Mouse (Mus musculus) hindbrain, embryonic 12.5 days (tissue): Measurements from ENCODE around the gene Scel. TPM values are rescaled to one million over a fixed set of nuclear protein-coding genes. Genes with fewer than 3 reads are reported as not detected.

ENCODE experiments used
- ATAC-seq: fragments of 200-750 bp; cut with Nextera tagmentation; 2 replicates; pipeline ENCODE4 v1.8.0; 2017; ENCODE audit warnings: moderate TSS enrichment; ENCODE audit not compliant: low FRiP score
- H3K27ac ChIP-seq: fragments of 300-500 bp; sonication (generic); 2 replicates; pipeline ENCODE4 v1.5.1; 2016; ENCODE audit warnings: mild to moderate bottlenecking
- H3K27me3 ChIP-seq: fragments of 300-500 bp; sonication (generic); 2 replicates; pipeline ENCODE4 v1.6.1; 2016; ENCODE audit warnings: mild to moderate bottlenecking
- H3K36me3 ChIP-seq: fragments of 300-500 bp; sonication (generic); 2 replicates; pipeline ENCODE4 v1.6.1; 2016; ENCODE audit warnings: mild to moderate bottlenecking
- H3K4me1 ChIP-seq: fragments of 300-500 bp; sonication (generic); 2 replicates; pipeline ENCODE4 v1.6.1; 2016
- H3K4me2 ChIP-seq: fragments of 300-500 bp; sonication (generic); replicated peaks from 2 replicates; pipeline ENCODE4 v1.6.1; 2016; ENCODE audit warnings: mild to moderate bottlenecking
- H3K4me3 ChIP-seq: fragments of 300-500 bp; sonication (generic); 2 replicates; pipeline ENCODE4 v1.5.1; 2016; ENCODE audit warnings: mild to moderate bottlenecking
- H3K9ac ChIP-seq: fragments of 300-500 bp; sonication (generic); 2 replicates; pipeline ENCODE4 v1.6.1; 2016; ENCODE audit warnings: mild to moderate bottlenecking, moderate library complexity
- H3K9me3 ChIP-seq: fragments of 300-500 bp; sonication (generic); replicated peaks from 2 replicates; pipeline ENCODE4 v1.6.1; 2016; ENCODE audit warnings: mild to moderate bottlenecking
- WGBS: fragments of 180-500 bp; shearing (Covaris S2); methylation state at CpG from one replicate; pipeline ENCODE4 v1.1.7; 2016; 5-methylcytosine and 5-hydroxymethylcytosine counted together
- polyA plus RNA-seq: library from polyadenylated mRNA; unstranded; fragments of >200 nt; fragmentation: Nextera tagmentation; extraction: Ambion mirVana; gene quantifications from 2 replicates; pipeline ENCODE4 v1.2.1, GENCODE M21; 2016

Gene Scel
- polyA plus RNA-seq, 1 experiment from 2014 or later = 0.12 TPM

DNA sequence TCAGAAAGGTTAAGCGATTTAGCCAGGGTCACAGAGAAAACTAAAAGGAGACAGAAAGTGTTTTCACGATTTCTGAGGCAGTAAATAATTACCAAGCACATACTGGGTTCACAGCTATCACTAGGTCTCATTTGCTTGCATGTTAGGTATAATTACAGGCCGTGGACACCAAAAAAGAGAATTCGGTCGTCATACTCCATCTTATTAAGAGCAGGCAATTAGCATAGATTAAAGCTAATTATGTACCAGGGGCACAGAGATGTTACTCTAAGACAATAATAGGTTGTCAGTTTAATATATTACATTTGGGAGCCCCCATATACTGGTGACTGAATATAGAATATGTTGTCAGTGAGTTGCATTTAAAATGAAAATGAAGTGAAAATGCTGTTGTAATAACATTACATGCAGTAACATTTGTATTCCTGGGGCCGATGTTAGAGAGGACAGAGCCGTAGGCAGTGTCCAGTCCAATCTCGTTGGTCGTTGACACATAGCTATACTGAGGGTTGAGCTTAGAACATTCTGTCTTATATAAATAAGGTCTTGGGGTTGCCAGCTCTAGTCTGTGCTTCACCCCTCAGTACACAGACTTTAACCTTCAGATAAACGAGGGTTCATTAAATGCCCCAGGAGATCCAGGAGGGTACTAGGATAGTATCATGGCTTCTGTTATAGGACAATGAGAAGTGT lies 74.2 kb downstream of the Scel start:
- H3K9me3 ChIP-seq = no peaks in the 10 kb centered on the region
- no peaks in the 10 kb centered on the region for H3K36me3 ChIP-seq
- H3K4me1 ChIP-seq = no peaks in the 10 kb centered on the region
- H3K27me3 ChIP-seq = no peaks in the 10 kb centered on the region
- H3K27ac ChIP-seq = no peak overlapping the region
- H3K9ac ChIP-seq = no peak overlapping the region
- no peak overlapping the region for H3K4me2 ChIP-seq
- no peak overlapping the region for H3K4me3 ChIP-seq
- peak; percentile 74; the same call in 1 of the 2 replicates for ATAC-seq
- WGBS = 63% methylated on average over 10 of the region's 10 CpGs

- no peak for ATAC-seq
- WGBS = 77% methylated on average over 7 of the region's 7 CpGs
These were observed 76.7 kb downstream of the Scel start for GRCm38 (mm10) chr14:103589819-103590218.

DNA sequence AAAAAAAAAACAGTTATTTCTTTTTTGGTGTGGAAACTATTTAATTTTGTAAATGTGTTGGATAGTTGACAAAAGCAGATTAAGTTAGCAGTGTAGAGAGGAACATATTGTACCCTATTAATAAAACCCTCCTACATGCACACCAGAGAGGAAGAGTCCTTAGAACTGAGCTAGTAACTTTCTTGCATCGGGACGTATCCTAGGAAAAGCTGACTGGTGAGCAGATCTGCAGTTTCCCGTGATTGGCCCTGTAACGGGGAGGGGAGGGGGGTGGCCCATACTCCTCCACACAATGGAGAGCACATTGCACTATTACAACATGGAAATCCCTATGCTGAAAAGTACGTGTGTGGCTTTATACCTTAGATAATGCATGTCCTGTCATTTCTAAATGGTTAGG lies 82.7 kb downstream of the Scel start:
- Histone ChIP-seq H3K9me3 (no peaks in the 10 kb centered on the region), H3K9ac (no peak overlapping the region), H3K4me2 (no peak overlapping the region), H3K4me3 (no peak overlapping the region), H3K27ac (no peak overlapping the region), H3K27me3 (no peaks in the 10 kb centered on the region), H3K36me3 (no peaks in the 10 kb centered on the region), H3K4me1 (no peaks in the 10 kb centered on the region)
- ATAC-seq = no peak
- WGBS = 77% methylated on average over 5 of the region's 5 CpGs

More at GRCm38 (mm10) chr14:103589819-103590218, 76.7 kb downstream of the Scel start:
- H3K36me3 ChIP-seq = no peaks in the 10 kb centered on the region
- H3K4me3 ChIP-seq = no peak overlapping the region
- H3K27me3 ChIP-seq = no peaks in the 10 kb centered on the region
- no peak overlapping the region for H3K27ac ChIP-seq
- no peak overlapping the region for H3K9ac ChIP-seq
- H3K9me3 ChIP-seq = no peaks in the 10 kb centered on the region
- no peaks in the 10 kb centered on the region for H3K4me1 ChIP-seq
- H3K4me2 ChIP-seq = no peak overlapping the region

- H3K4me2 ChIP-seq = no peak overlapping the region
- no peaks in the 10 kb centered on the region for H3K9me3 ChIP-seq
- no peak overlapping the region for H3K4me3 ChIP-seq
- ATAC-seq = no peak
- no peaks in the 10 kb centered on the region for H3K27me3 ChIP-seq
- H3K9ac ChIP-seq = no peak overlapping the region
- WGBS = 85% methylated on average over 8 of the region's 8 CpGs
- H3K4me1 ChIP-seq = no peaks in the 10 kb centered on the region
- H3K36me3 ChIP-seq = no peaks in the 10 kb centered on the region
- H3K27ac ChIP-seq = no peak overlapping the region
These were observed 94.9 kb downstream of the Scel start for GRCm38 (mm10) chr14:103608063-103608462.

DNA sequence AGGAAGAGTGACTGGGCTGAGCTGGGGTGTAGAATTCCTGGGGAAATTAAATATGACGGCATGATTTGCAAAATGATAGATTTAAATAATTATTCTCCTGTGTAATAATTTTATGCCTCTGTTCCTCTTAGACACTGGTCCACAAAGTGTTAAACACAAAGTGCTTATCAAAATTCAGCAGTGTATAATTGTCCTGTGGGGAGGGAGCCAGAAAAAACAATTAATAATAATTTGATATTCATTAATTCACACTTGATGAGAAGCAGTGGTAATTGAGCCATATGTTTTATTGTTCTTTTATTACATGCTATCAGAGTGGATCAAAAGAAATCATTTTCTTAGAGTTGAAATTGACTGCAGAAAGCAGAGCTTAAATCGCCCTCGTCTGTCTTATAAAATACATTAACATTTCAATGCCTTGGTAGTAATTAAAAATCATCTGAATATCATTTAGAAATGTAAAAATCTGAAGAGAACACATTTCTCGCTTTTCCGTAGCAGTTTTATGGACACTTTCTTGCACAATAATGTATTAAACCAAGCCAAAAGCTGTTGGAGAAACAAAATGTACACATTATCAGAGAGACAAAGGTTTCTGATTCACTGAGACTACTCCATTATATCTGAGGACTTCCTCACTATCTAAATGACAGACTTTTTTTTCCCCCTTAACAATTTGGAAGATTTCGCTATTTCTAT lies 100.6 kb downstream of the Scel start:
- Histone ChIP-seq H3K4me1 (no peaks in the 10 kb centered on the region), H3K9me3 (no peaks in the 10 kb centered on the region), H3K4me2 (no peak overlapping the region), H3K27ac (no peak overlapping the region), H3K9ac (no peak overlapping the region), H3K27me3 (no peaks in the 10 kb centered on the region), H3K36me3 (no peaks in the 10 kb centered on the region), H3K4me3 (no peak overlapping the region)
- WGBS = 71% methylated on average over 6 of the region's 6 CpGs
- no peak; the same call in 1 of the 2 replicates for ATAC-seq

GRCm38 (mm10) chr14:103614272-103614587 lies 101.1 kb downstream of the Scel start:
- Histone ChIP-seq H3K4me2 (no peak overlapping the region), H3K4me1 (no peaks in the 10 kb centered on the region), H3K4me3 (no peak overlapping the region), H3K36me3 (no peaks in the 10 kb centered on the region), H3K9ac (no peak overlapping the region), H3K27ac (no peak overlapping the region), H3K9me3 (no peaks in the 10 kb centered on the region), H3K27me3 (no peaks in the 10 kb centered on the region)
- 91% methylated on average over 4 of the region's 4 CpGs for WGBS
- no peak for ATAC-seq

DNA sequence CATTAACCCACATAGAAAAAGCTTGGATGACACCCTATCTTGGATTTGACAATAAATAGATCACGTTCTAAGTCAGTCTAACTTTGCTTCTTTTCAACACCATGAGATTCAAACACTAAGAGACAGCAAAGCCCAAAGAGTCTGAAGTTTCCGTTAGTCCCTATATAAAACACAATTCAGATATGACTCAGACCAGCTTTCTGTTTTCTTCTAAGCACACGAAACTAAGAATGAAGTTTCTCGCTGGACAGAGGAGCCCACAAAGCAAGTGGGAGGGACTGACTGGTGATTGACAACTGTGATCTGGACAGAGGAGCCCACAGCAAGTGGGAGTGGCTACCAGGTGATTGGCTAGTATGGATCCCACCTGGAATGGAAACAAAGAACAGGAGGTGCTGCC lies 106.6 kb downstream of the Scel start:
- Histone ChIP-seq H3K27ac (no peak overlapping the region), H3K4me1 (no peaks in the 10 kb centered on the region), H3K9ac (no peak overlapping the region), H3K36me3 (no peaks in the 10 kb centered on the region), H3K27me3 (no peaks in the 10 kb centered on the region), H3K4me2 (no peak overlapping the region), H3K9me3 (no peaks in the 10 kb centered on the region), H3K4me3 (no peak overlapping the region)
- no peak for ATAC-seq
- WGBS = 88% methylated on average over 4 of the region's 4 CpGs

- H3K27ac ChIP-seq = no peak overlapping the region
- H3K27me3 ChIP-seq = no peaks in the 10 kb centered on the region
- WGBS = 88% methylated on average over 2 of the region's 2 CpGs
- no peaks in the 10 kb centered on the region for H3K36me3 ChIP-seq
- H3K4me3 ChIP-seq = no peak overlapping the region
- no peak overlapping the region for H3K9ac ChIP-seq
- no peak overlapping the region for H3K4me2 ChIP-seq
- no peak for ATAC-seq
- no peaks in the 10 kb centered on the region for H3K4me1 ChIP-seq
- H3K9me3 ChIP-seq = no peaks in the 10 kb centered on the region
These were observed 108.1 kb downstream of the Scel start for GRCm38 (mm10) chr14:103621207-103621606.

DNA sequence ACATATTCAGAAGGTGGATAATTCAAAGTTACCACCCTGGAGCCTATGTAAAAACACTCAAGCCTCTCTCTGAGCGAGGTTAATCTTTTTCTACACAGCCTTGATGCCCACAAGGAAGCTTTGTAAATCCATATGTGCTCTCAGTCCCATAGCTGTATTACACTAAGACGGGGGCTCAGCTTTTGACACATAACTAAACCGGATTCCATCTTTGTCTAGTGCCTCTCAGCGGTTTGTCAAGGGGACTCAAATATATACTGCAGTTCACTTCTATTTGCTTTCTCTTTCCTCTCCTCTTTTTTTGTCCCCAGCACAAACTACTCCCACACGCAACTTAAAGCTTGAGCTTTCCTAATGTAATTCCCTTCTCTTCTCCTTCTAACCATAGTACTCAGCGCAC lies 113.0 kb downstream of the Scel start:
- H3K27ac ChIP-seq = no peak overlapping the region
- H3K4me1 ChIP-seq = no peaks in the 10 kb centered on the region
- H3K4me3 ChIP-seq = no peak overlapping the region
- no peak overlapping the region for H3K4me2 ChIP-seq
- WGBS = 91% methylated on average over 6 of the region's 6 CpGs
- H3K36me3 ChIP-seq = no peaks in the 10 kb centered on the region
- no peaks in the 10 kb centered on the region for H3K27me3 ChIP-seq
- H3K9me3 ChIP-seq = no peaks in the 10 kb centered on the region
- ATAC-seq = no peak
- no peak overlapping the region for H3K9ac ChIP-seq

GRCm38 (mm10) chr14:103629639-103630364 lies 116.7 kb downstream of the Scel start:
- Histone ChIP-seq H3K4me3 (no peak overlapping the region), H3K4me1 (no peaks in the 10 kb centered on the region), H3K27me3 (no peaks in the 10 kb centered on the region), H3K36me3 (no peaks in the 10 kb centered on the region), H3K4me2 (no peak overlapping the region), H3K9ac (no peak overlapping the region), H3K9me3 (0 out of 2 replicates have a peak, but pooled peaks cover 3% of the 10 kb centered on the region), H3K27ac (no peak overlapping the region)
- WGBS = 88% methylated on average over 7 of the region's 7 CpGs
- no peak for ATAC-seq

GRCm38 (mm10) chr14:103630545-103630944 lies 117.4 kb downstream of the Scel start:
- Histone ChIP-seq H3K36me3 (no peaks in the 10 kb centered on the region), H3K27me3 (no peaks in the 10 kb centered on the region), H3K27ac (no peak overlapping the region), H3K9ac (no peak overlapping the region), H3K4me2 (no peak overlapping the region), H3K4me3 (no peak overlapping the region), H3K4me1 (no peaks in the 10 kb centered on the region), H3K9me3 (0 out of 2 replicates have a peak, but pooled peaks cover 3% of the 10 kb centered on the region)
- 87% methylated on average over 8 of the region's 8 CpGs for WGBS
- no peak for ATAC-seq

DNA sequence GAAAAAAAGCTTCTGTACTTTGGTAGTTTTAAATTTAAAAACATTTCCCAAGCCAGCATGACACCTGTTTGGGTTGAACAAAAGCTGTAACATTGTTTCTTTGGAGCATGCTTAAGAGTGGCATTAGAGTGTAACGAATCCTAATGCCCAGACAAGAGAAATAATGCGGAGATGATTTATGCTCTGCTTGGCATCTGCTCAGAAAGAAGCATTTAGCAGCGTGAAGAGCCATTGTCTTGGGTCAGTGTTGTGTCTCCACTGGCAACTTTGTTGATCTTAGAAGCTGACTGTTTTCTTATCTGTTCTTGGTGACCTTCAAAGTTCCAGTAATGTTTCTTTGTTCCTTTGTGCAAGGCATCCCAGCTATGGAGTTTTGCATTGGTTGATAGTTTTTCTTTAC lies 130.8 kb downstream of the Scel start:
- no peak overlapping the region for H3K9ac ChIP-seq
- no peak overlapping the region for H3K27ac ChIP-seq
- no peak overlapping the region for H3K4me3 ChIP-seq
- peaks cover 11% of the 10 kb centered on the region for H3K4me1 ChIP-seq
- no peaks in the 10 kb centered on the region for H3K9me3 ChIP-seq
- H3K27me3 ChIP-seq = no peaks in the 10 kb centered on the region
- H3K4me2 ChIP-seq = no peak overlapping the region
- no peak for ATAC-seq
- WGBS = 39% methylated on average over 3 of the region's 3 CpGs
- H3K36me3 ChIP-seq = no peaks in the 10 kb centered on the region
